In the genomic region with DNA sequence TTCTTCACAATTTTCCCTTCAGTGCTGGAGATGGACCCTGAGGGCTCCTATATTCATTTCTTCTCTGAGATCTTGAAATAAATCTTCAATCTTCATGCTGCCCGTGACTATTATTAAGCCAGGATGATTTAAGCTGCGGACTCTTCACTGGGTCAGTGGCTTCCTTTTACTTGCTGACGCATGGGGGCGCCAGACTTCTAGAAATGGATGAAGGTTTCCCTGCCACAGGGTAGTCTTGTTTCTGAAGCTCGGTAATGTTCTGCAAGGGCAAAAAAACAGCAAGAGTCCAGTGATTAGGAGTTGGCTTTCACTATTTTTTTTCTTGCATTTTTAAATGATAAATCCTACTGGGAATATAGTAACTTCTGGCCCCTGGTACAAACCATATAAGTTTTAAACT, we compare ENCODE assay signal across 9 mouse cellular contexts.
DNase-seq lines count a peak whose midpoint lies in the region; ATAC-seq and TF ChIP-seq lines count a peak whose summit lies in the region.
"Had no signal": no experiment of that assay in that cellular context is flagged by ENCODE, and none has a peak within 500 bp of the region (broad histone marks: within the 10 kb centered on the region; RNA-seq: fewer than 3 reads in every experiment).

No protein-coding gene starts in this region.

- H3K27ac ChIP-seq in cortical plate, adult 2 months (ENCODE audit: insufficient read depth, low read length) = no peak overlapping the region
- H3K27ac ChIP-seq: heart, embryonic 13.5 days had no signal

- H3K79me3 ChIP-seq in C2C12 (ENCODE audit: low read depth) = no peaks in the 10 kb centered on the region

- H3K79me2 ChIP-seq in C2C12 (ENCODE audit: control insufficient read depth, insufficient read depth) = no peaks in the 10 kb centered on the region

- TF ChIP-seq CTCF in C2C12 (IDR thresholded peaks at IDR 0.05; ENCODE audit: control insufficient read depth, insufficient read depth, insufficient read length) = peak; percentile 39
- peak; percentile 78 for TF ChIP-seq CTCF in cortical plate, adult 2 months (IDR thresholded peaks at IDR 0.05; ENCODE audit: extremely low read depth, insufficient read depth, low read length)

- intact Hi-C loops in heart, postnatal 10 days (cut with DNase I) = loop anchor here (1.0 to 2.0 kb wide), 3 partner anchors 20 to 426 kb away; no protein-coding TSS in a partner anchor

- no peak for TF ChIP-seq POLR2A in cortical plate, adult 2 months (IDR thresholded peaks at IDR 0.05; ENCODE audit: extremely low read depth, insufficient read depth, low read length)

- DNase-seq in adrenal gland, adult (ENCODE audit: inconsistent age in 2 of 2, low spot score in 1 of 2) = peak; percentile 85 to 93
- peak; percentile 89 to 92 for DNase-seq in heart, postnatal 10 days
- peak; percentile 50 for DNase-seq in layer of hippocampus, adult 9-10 months (ENCODE audit: low spot score)
- DNase-seq in lung, postnatal 36 days = peak; percentile 83
- peak; percentile 71 for DNase-seq in right cerebral cortex, postnatal 25 days

- H3K4me1 ChIP-seq in cortical plate, adult 2 months (ENCODE audit: control insufficient read depth, insufficient read depth, low read length) = peaks cover 6% of the 10 kb centered on the region; the same call in 1 of the 2 replicates

- no peaks in the 10 kb centered on the region for H3K36me3 ChIP-seq in C2C12 (ENCODE audit: control insufficient read depth, insufficient read depth)

- H3ac ChIP-seq in C2C12 (ENCODE audit: control insufficient read depth, insufficient read length, low read depth) = no peak overlapping the region

- no peak for ATAC-seq in inflammation-experienced regulatory T-cells, adult 6 months

- H3K27me3 ChIP-seq in C2C12 (ENCODE audit: control insufficient read depth, insufficient read depth, insufficient read length) = no peaks in the 10 kb centered on the region
- H3K27me3 ChIP-seq: heart, embryonic 13.5 days had no signal

- H3K4me3 ChIP-seq in C2C12 (ENCODE audit: insufficient read depth, poor library complexity, severe bottlenecking) = no peak overlapping the region
- H3K4me3 ChIP-seq in cortical plate, adult 2 months (ENCODE audit: insufficient read depth, low read length) = no peak overlapping the region
- H3K4me3 ChIP-seq: heart, embryonic 13.5 days had no signal

TF ChIP-seq in C2C12, 6 proteins besides CTCF, POLR2A, EP300 and RAD21:
- TF ChIP-seq MYOG (IDR thresholded peaks at IDR 0.05; ENCODE audit: control insufficient read depth, extremely low read depth, insufficient read length) = no peak
- TF ChIP-seq FOSL1 (IDR thresholded peaks at IDR 0.05; ENCODE audit: insufficient read depth, low read length, poor library complexity, severe bottlenecking) = no peak
- no peak for TF ChIP-seq MAX (IDR thresholded peaks at IDR 0.05)
- no peak for TF ChIP-seq USF1 (IDR thresholded peaks at IDR 0.05; ENCODE audit: low read depth)
- no peak for TF ChIP-seq MYOD1 (IDR thresholded peaks at IDR 0.05; ENCODE audit: control insufficient read depth, insufficient read length, low read depth)
- no peak for TF ChIP-seq CEBPB (IDR thresholded peaks at IDR 0.05; ENCODE audit: low read depth)
